Mouse (Mus musculus) kidney, postnatal 14 days (tissue): ENCODE measurements at regions not wholly inside any gene's neighbourhood (a gene's known extent, or its start where the extent isn't known, plus 50 kb on each side); places are given as distances from the start of the nearest gene placed in this dataset.

ENCODE experiments used
- DNase-seq: peaks from one replicate; pipeline ENCODE4 v3.0.0; 2022; ENCODE audit warnings: mixed read lengths

GRCm38 (mm10) chr9:78917336-78917735, 302.0 kb downstream of the Cd109 start:
- peak; percentile 19 for DNase-seq

GRCm38 (mm10) chr9:78925977-78926593, 310.7 kb downstream of the Cd109 start:
- DNase-seq = no peak

GRCm38 (mm10) chr9:78941648-78942047, 326.3 kb downstream of the Cd109 start:
- no peak for DNase-seq

GRCm38 (mm10) chr9:78964813-78965212, 349.5 kb downstream of the Cd109 start:
- DNase-seq = no peak

- DNase-seq = no peak
These were observed 350.0 kb downstream of the Cd109 start for GRCm38 (mm10) chr9:78965226-78965950.

GRCm38 (mm10) chr9:78971731-78972130, 356.4 kb downstream of the Cd109 start:
- no peak for DNase-seq

GRCm38 (mm10) chr9:78983734-78984133, 368.4 kb downstream of the Cd109 start:
- DNase-seq = no peak

GRCm38 (mm10) chr9:78985184-78985864, 370.0 kb downstream of the Cd109 start:
- DNase-seq = peak; percentile 1

- no peak for DNase-seq
These were observed 376.0 kb downstream of the Cd109 start for GRCm38 (mm10) chr9:78991310-78991709.

GRCm38 (mm10) chr9:79001081-79001480, 385.7 kb downstream of the Cd109 start:
- no peak for DNase-seq

- DNase-seq = peak; percentile 21
These were observed 386.6 kb downstream of the Cd109 start for GRCm38 (mm10) chr9:79001930-79002329.

GRCm38 (mm10) chr9:79004296-79004980, 389.1 kb downstream of the Cd109 start:
- DNase-seq = no peak

GRCm38 (mm10) chr9:79022291-79022690, 406.9 kb downstream of the Cd109 start:
- DNase-seq = no peak

GRCm38 (mm10) chr9:79028234-79028633, 412.9 kb downstream of the Cd109 start:
- DNase-seq = no peak

- DNase-seq = no peak
These were observed 414.1 kb downstream of the Cd109 start for GRCm38 (mm10) chr9:79029456-79029855.

- no peak for DNase-seq
These were observed 420.3 kb downstream of the Cd109 start for GRCm38 (mm10) chr9:79035677-79036076.

- peak; percentile 16 for DNase-seq
These were observed 421.7 kb downstream of the Cd109 start for GRCm38 (mm10) chr9:79037054-79037453.

GRCm38 (mm10) chr9:79038971-79039370, 423.6 kb downstream of the Cd109 start:
- DNase-seq = no peak

- no peak for DNase-seq
These were observed 429.0 kb downstream of the Cd109 start for GRCm38 (mm10) chr9:79044344-79044743.

GRCm38 (mm10) chr9:79045314-79045713, 430.0 kb downstream of the Cd109 start:
- peak; percentile 15 for DNase-seq

GRCm38 (mm10) chr9:79071961-79072360, 456.6 kb downstream of the Cd109 start:
- no peak for DNase-seq

GRCm38 (mm10) chr9:79109611-79110010, 494.3 kb downstream of the Cd109 start:
- DNase-seq = peak; percentile 48

GRCm38 (mm10) chr9:79111326-79111725, 496.0 kb downstream of the Cd109 start:
- DNase-seq = no peak
